Mouse (Mus musculus) gastrocnemius, postnatal 10 days (tissue): Measurements from ENCODE around the gene Hypk. TPM values are rescaled to one million over a fixed set of nuclear protein-coding genes. Genes with fewer than 3 reads are reported as not detected.

Experiments
- DNase-seq: peaks from one replicate; pipeline ENCODE4 v3.0.0; 2021; ENCODE audit warnings: mixed read lengths
- microRNA-seq, 2 experiments: library from miRNA; unstranded; fragments of <30 nt; microRNA quantifications; one replicate each; pipeline ENCODE4 v1.2.0; 2021
- total RNA-seq, 2 experiments: library from RNA; stranded (reverse); gene quantifications; 2 replicates each; pipeline ENCODE4 v1.2.3; 2021

The Hypk gene
- total RNA-seq, 2 experiments from 2014 or later = 23.1 to 30.5 TPM

DNA sequence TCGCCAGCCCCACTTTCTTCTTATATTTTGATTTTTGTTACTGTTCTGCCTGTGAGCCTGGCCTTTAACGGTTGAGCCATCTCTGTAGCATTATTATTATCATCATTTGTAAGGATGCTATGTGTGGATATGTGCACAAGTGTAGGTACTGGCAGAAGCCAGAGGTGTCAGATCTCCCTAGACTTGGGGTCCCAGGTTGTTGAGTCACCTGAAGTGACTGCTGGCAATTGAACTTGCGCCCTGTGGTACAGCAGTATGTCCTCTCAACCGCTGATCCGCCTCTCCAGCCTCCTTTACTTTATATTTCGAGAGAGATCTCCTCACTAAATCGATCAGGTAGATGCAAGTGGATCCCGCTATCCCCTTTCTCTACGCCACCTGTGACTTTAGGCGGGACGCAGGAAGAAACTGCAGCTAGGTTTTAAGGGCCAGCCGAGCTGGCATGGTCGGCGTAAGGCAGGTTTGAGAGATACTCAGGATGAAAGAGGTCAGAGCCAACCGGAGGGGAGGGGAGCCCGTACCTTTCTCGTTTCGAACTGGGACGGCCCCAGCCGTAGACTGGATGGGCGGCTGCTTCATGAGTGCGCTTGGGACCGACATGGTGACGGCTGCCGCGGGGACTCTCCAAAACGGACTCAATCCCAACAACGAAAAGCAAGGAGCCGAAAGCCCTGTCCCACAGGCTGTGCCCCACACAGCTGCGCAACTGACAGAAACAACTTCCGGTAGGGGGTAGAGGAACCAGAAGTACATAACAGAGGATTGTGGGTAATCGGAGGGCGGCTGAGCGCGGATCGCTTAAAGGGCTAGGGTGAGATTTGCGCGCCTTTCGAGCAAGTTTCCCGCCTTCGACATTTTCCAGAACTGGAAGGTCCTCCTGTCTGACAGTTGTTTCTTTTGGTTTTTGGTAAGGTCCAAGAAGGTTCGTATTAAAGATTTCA lies 53.1 kb downstream of the Hypk start, which contains the start of the genes Mfap1a and Wdr76:
Gene Mfap1a (minus strand): TSS at position 724 of the 941 bp plus-strand sequence.
Gene Wdr76 (plus strand): TSS at position 782 of the 941 bp plus-strand sequence.
- peak; percentile 68 for DNase-seq

GRCm38 (mm10) chr2:121507173-121507950 lies 54.3 kb downstream of the Hypk start:
- DNase-seq = no peak

DNA sequence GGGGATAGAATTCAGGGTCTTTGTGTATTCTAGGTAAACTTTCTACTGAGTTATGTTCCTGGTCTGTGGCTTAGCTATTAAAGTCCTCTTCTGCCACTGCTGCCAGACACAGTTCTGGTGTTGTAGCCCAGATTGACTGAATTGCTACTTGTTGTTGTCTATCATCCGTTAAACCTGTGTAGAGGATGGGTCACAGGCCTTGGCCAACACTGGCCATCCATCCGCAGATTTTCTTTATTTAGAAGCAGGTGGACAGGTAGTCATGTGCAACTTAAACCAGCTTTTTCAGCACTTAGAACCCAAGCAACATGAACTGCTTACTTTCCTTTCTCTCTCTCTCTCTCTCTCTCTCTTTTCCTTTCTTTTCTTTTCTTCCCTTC lies 54.9 kb downstream of the Hypk start:
- DNase-seq = no peak

Small RNA genes within 50 kb of the gene (microRNA-seq; reads per million reads assigned to microRNA genes)
- gene Gm22953 = 0 to 0.25 reads per million in 2 experiments

Other genes starting within 250 kb of the Hypk start
- gene Trp53bp1, start 181.9 kb upstream of the Hypk start, total RNA-seq = 10 to 100 TPM; 20.4 to 26.7 TPM
- gene Map1a, start 163.7 kb upstream of the Hypk start, total RNA-seq = 10 to 100 TPM in 1 of 2 experiments, 1 to 10 TPM in 1; 9.3 to 11.7 TPM
- gene Ppip5k1, start 97.9 kb upstream of the Hypk start, total RNA-seq = 10 to 100 TPM; 24.4 to 24.8 TPM
- gene Ckmt1, start 95.6 kb upstream of the Hypk start, total RNA-seq = under 1 TPM; 0.47 to 0.72 TPM
- gene Strc, start 66.1 kb upstream of the Hypk start, total RNA-seq = not detected
- 100 to 1,000 TPM; 106 to 133 TPM for gene Pdia3, start 39.5 kb upstream of the Hypk start, total RNA-seq
- 1 to 10 TPM; 1.7 to 2.0 TPM for gene Catsper2, start 39.5 kb upstream of the Hypk start, total RNA-seq
- gene Ell3, start 9.0 kb upstream of the Hypk start, total RNA-seq = not detected
- gene Serf2, start 4.1 kb upstream of the Hypk start, total RNA-seq = 100 to 1,000 TPM; 375 to 398 TPM
- under 1 TPM in 1 of 2 experiments, not detected in 1; 0.21 TPM for gene Serinc4, start 3.5 kb downstream of the Hypk start, total RNA-seq
- 10 to 100 TPM; 23.3 to 24.8 TPM for gene Mfap1b, start 20.8 kb downstream of the Hypk start, total RNA-seq
- 10 to 100 TPM; 18.1 to 19.1 TPM for gene Mfap1a, start 53.4 kb downstream of the Hypk start, total RNA-seq
- gene Wdr76, start 53.4 kb downstream of the Hypk start, total RNA-seq = 1 to 10 TPM; 2.5 to 3.7 TPM